Mouse (Mus musculus) neural tube, embryonic 15.5 days (tissue): Measurements from ENCODE around the gene Prpf38b. TPM values are rescaled to one million over a fixed set of nuclear protein-coding genes. Genes with fewer than 3 reads are reported as not detected.

Source experiments
- ATAC-seq: fragments of 200-750 bp; cut with Nextera tagmentation; 2 replicates; pipeline ENCODE4 v1.8.0; 2017; ENCODE audit warnings: mild to moderate bottlenecking, moderate TSS enrichment, moderate library complexity; ENCODE audit not compliant: low FRiP score
- H3K27ac ChIP-seq: fragments of 300-500 bp; sonication (generic); replicated peaks from 2 replicates; pipeline ENCODE4 v1.5.1; 2015; ENCODE audit warnings: mild to moderate bottlenecking, inconsistent platforms
- H3K27me3 ChIP-seq: fragments of 300-500 bp; sonication (generic); replicated peaks from 2 replicates; pipeline ENCODE4 v1.6.1; 2015; ENCODE audit warnings: inconsistent platforms
- H3K36me3 ChIP-seq: fragments of 300-500 bp; sonication (generic); 2 replicates; pipeline ENCODE4 v1.6.1; 2015; ENCODE audit warnings: inconsistent platforms
- H3K4me1 ChIP-seq: fragments of 300-500 bp; sonication (generic); 2 replicates; pipeline ENCODE4 v1.6.1; 2015; ENCODE audit warnings: inconsistent platforms
- H3K4me2 ChIP-seq: fragments of 300-500 bp; sonication (generic); 2 replicates; pipeline ENCODE4 v1.6.1; 2015; ENCODE audit warnings: inconsistent platforms, mild to moderate bottlenecking, moderate library complexity
- H3K4me3 ChIP-seq: fragments of 300-500 bp; sonication (generic); replicated peaks from 2 replicates; pipeline ENCODE4 v1.5.1; 2015; ENCODE audit warnings: mild to moderate bottlenecking, inconsistent platforms
- H3K9ac ChIP-seq: fragments of 300-500 bp; sonication (generic); replicated peaks from 2 replicates; pipeline ENCODE4 v1.6.1; 2015; ENCODE audit warnings: mild to moderate bottlenecking, inconsistent platforms
- H3K9me3 ChIP-seq: fragments of 300-500 bp; sonication (generic); replicated peaks from 2 replicates; pipeline ENCODE4 v1.6.1; 2016; ENCODE audit warnings: inconsistent platforms
- WGBS: fragments of 180-500 bp; shearing (Covaris S2); methylation state at CpG from one replicate; pipeline ENCODE4 v1.1.7; 2015; ENCODE audit warnings: mixed read lengths; 5-methylcytosine and 5-hydroxymethylcytosine counted together
- polyA plus RNA-seq: library from polyadenylated mRNA; unstranded; fragments of >200 nt; fragmentation: Nextera tagmentation; extraction: Ambion mirVana; gene quantifications from 2 replicates; pipeline ENCODE4 v1.2.1, GENCODE M21; 2015

Prpf38b gene
- 50.4 and 55.3 TPM in 2 replicates for polyA plus RNA-seq

DNA sequence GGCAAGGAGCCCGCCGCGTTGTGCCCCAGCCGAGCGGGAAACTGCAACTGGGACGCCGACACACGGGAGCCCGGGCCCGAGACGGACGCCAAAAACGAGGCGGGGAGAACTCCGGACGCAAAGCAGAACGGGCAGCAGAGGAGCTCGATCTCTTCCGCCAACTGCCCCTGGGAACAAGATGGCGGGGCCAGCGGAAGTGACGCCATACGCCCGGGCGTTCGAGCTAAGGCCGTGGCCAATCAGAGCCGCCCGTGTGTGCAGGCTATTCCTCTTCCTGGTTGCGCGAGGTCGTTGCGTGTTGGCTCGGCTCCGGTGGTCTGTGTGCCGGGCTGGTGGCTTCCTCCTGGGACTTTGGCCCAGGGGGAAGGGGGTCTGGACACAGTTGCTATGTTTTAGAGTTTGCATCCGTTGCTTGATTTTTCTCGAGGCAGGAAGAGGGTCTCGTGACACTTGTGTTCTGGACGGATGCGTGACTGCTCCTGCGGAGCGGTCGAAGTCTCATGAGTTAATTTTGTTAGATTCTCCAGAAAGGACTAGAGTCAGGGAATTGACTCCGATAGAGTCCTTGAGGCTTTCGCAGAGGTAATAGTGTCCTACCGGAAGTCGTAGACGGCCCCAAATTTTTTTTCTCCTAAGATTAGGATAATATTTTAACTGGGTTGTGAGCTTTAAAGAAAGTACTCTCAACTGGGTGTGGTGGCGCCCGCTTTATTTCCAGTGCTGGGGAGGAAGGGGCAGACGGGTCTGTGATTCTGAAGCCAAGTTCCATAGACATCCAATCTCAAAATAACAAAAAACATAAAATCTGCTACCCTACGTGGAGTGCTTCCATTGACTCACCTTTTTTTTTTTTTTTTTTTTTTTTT is at the start of gene Prpf38b:
Gene Prpf38b (minus strand): TSS at position 180 of the 866 bp plus-strand sequence.
- peak; percentile 100 for ATAC-seq
- H3K27me3 ChIP-seq = no peaks in the 10 kb centered on the region

DNA sequence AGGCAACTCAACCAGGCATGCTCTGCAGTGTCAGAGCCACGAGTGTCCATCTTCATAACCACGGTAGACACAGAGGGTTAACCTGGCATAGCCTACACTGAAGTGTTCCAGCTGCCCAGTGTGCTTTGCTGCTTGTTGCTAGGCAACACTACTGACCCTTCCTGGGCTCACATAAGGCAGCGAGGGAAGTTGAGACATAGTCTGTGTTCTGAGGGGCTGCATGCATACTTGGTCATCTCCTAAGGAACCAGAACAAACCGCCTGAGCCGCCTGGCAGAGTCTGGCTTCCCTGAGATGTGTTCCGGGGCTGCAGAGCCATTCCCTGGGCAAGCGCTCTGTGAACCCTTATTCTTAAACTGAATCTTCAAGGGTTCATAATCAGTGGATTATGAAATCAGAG is 49.7 kb upstream of the Prpf38b start:
- H3K9ac ChIP-seq = 0 out of 2 replicates have a peak overlapping the region, but pooled peaks have one; percentile 26
- H3K4me3 ChIP-seq = peak overlapping the region; percentile 20
- 10% methylated on average over 7 of the region's 7 CpGs for WGBS
- no peaks in the 10 kb centered on the region for H3K36me3 ChIP-seq
- peak; percentile 97 for ATAC-seq
- peak overlapping the region; percentile 45 for H3K4me2 ChIP-seq
- H3K27me3 ChIP-seq = no peaks in the 10 kb centered on the region
- H3K9me3 ChIP-seq = no peaks in the 10 kb centered on the region
- H3K4me1 ChIP-seq = peaks cover 16% of the 10 kb centered on the region
- peak overlapping the region; percentile 74 for H3K27ac ChIP-seq

More for the DNA sequence above, at the start of gene Prpf38b:
- H3K27ac ChIP-seq = peak within 1 kb of the TSS; percentile 97
- H3K9me3 ChIP-seq = no peaks in the 10 kb centered on the region
- peak within 1 kb of the TSS; percentile 94 for H3K4me3 ChIP-seq
- peak within 1 kb of the TSS; percentile 96 for H3K4me2 ChIP-seq
- peaks cover 19% of the 10 kb centered on the region for H3K4me1 ChIP-seq
- WGBS = under 1% methylated on average over 53 of the region's 53 CpGs
- H3K9ac ChIP-seq = peak within 1 kb of the TSS; percentile 89
- 0 out of 2 replicates have a peak, but pooled peaks cover 4% of the 10 kb centered on the region for H3K36me3 ChIP-seq

DNA sequence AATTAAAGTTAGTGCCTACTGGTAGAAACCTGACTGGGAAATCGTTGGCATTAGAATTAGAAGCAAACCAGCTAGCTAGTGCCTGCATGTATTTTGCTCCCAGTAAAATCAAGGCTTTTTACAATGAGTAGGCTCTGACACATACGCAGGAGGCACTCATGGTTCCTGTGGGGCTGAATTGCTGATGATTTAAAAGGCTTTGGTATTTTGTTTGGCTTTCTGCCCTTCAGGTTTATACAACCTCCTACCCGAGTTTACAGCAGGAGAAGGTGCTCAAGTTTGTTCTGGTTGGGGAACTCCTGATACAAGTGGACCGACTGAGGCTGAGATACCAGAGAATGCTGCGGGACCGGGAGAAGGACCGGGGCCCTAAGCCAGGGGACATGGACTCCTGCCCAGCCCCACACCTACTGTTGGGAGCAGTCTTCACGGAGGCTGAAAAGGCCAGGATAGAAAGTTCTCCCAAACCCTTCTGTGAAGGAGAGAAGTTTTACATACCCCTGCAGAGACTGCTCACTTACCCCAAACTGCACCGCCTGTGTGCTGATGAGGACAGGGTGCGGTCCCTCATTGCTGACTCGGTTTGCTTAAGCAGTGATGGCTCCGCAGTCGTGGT is 48.3 kb upstream of the Prpf38b start:
- peaks cover 16% of the 10 kb centered on the region for H3K4me1 ChIP-seq
- H3K4me2 ChIP-seq = no peak overlapping the region
- no peaks in the 10 kb centered on the region for H3K36me3 ChIP-seq
- WGBS = 72% methylated on average over 13 of the region's 13 CpGs
- H3K9me3 ChIP-seq = no peaks in the 10 kb centered on the region
- no peak overlapping the region for H3K27ac ChIP-seq
- no peak for ATAC-seq
- H3K4me3 ChIP-seq = no peak overlapping the region
- H3K27me3 ChIP-seq = no peaks in the 10 kb centered on the region
- no peak overlapping the region for H3K9ac ChIP-seq

DNA sequence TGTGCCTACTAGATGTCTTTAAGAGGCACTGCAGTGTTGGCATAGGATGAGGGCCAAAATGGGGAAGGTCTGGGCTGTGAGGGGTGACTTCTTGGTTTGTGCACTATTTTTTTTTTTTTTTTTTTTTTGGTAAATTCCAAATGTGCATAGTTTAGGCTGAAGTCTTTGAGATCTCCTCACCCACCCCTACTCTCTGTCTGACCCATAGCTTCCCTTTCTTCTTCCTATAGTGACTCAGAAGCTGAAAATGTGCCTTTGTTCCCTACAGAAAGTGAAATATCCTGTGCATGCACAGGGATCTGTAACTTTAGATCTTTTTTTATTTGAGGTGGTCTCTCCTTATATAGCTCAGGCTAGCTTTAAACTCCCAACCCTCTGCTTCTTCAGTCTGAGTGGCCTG is 46.4 kb upstream of the Prpf38b start:
- Histone ChIP-seq H3K4me1 (peaks cover 16% of the 10 kb centered on the region), H3K4me3 (no peak overlapping the region)
- ATAC-seq = no peak

DNA sequence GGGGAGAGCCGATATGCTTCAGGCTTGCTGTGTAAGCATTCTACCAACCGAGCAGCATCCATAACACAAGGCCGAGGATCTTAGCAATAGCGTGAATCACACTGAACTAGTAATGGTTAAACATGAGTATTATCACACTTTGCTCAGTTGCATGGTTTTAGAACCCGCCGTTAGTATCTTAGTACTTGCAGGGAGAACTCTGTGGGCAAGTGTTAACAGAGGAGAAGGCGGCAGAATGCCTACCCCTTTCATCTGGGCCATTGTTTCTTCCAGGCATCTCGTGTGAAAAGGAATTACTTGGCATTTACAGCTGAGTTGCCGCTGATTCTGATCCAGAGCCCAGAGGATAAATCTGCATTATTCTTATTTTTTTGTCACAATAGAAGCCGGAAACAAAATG is 29.5 kb upstream of the Prpf38b start:
- Histone ChIP-seq H3K9ac (no peak overlapping the region), H3K4me3 (no peak overlapping the region), H3K27ac (no peak overlapping the region), H3K4me2 (peak overlapping the region; percentile 64), H3K27me3 (no peaks in the 10 kb centered on the region), H3K4me1 (no peaks in the 10 kb centered on the region), H3K36me3 (no peaks in the 10 kb centered on the region), H3K9me3 (no peaks in the 10 kb centered on the region)
- no peak for ATAC-seq
- WGBS = 74% methylated on average over 10 of the region's 10 CpGs

More for the DNA sequence above, 46.4 kb upstream of the Prpf38b start:
- Histone ChIP-seq H3K36me3 (no peaks in the 10 kb centered on the region), H3K9me3 (no peaks in the 10 kb centered on the region), H3K4me2 (no peak overlapping the region), H3K27me3 (no peaks in the 10 kb centered on the region), H3K9ac (no peak overlapping the region), H3K27ac (no peak overlapping the region)

DNA sequence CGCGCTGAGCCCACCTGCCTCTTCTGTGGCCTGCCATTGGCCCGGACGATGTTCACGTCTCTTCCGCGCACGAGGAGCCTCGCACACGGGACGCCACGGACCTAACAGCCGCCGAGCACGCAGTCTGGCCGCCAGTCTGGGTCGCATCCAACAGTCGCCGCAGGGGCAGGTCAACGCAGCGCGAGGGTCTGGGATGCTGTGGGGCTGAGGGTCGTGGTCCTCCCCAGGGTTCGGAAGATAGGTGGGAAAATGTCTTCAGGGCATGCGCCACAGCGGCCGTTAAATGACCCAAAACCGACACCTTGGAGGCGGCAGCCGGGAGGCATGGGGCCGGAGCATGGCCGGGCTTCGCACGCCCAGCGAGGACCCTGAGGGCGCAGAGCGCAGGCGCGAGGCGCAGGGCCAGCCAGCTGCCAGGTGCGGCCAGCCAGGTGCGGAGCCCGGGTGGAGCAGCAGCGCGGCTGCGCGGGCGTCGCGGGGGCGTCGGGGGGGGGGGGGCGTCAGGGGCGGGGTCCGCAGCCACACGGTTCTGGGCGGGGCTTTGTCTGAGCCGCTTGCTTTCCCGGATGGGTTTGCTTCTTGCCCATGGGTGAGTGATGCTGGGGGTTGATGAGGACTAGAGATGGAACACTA is 28.6 kb upstream of the Prpf38b start, which contains the start of gene Gm9857:
Gene Gm9857 (minus strand): TSS at position 445 of the 633 bp plus-strand sequence.
- WGBS = 55% methylated on average over 51 of the region's 59 CpGs
- no peak within 1 kb of the TSS for H3K27ac ChIP-seq
- no peaks in the 10 kb centered on the region for H3K27me3 ChIP-seq
- H3K9ac ChIP-seq = peak within 1 kb of the TSS; percentile 11; the same call in 1 of the 2 replicates
- H3K36me3 ChIP-seq = no peaks in the 10 kb centered on the region
- peak within 1 kb of the TSS; percentile 39 for H3K4me3 ChIP-seq
- H3K4me2 ChIP-seq = peak within 1 kb of the TSS; percentile 64
- ATAC-seq = peak; percentile 95
- no peaks in the 10 kb centered on the region for H3K9me3 ChIP-seq
- H3K4me1 ChIP-seq = no peaks in the 10 kb centered on the region

DNA sequence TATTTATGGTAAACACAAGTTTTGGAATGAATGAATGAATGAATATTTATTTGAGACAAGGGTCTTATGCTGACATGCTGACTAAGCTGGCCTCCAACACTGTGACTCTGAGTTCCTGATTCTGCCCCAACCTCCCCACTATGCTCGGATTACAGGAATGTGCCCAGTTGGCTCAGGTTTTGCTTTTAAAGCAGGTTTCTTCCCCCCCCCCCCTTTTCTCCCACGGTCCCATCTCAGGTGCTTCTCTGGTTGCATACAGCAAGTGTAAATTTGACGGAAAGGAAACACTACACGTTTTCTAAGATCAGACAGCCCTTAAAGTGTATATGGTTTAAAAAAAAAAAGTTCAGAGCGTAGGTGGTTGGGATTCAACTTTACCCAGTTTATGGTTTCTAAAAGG is 28.0 kb upstream of the Prpf38b start, which contains the start of gene Henmt1:
Gene Henmt1 (plus strand): TSS at position 301 of the 400 bp plus-strand sequence.
- Histone ChIP-seq H3K27ac (no peak within 1 kb of the TSS), H3K27me3 (no peaks in the 10 kb centered on the region), H3K4me1 (no peaks in the 10 kb centered on the region), H3K36me3 (no peaks in the 10 kb centered on the region), H3K4me2 (peak within 1 kb of the TSS; percentile 64), H3K9me3 (no peaks in the 10 kb centered on the region), H3K4me3 (peak within 1 kb of the TSS; percentile 39), H3K9ac (peak within 1 kb of the TSS; percentile 11; the same call in 1 of the 2 replicates)
- no peak for ATAC-seq
- 86% methylated on average over 5 of the region's 5 CpGs for whole genome bisulfite sequencing

DNA sequence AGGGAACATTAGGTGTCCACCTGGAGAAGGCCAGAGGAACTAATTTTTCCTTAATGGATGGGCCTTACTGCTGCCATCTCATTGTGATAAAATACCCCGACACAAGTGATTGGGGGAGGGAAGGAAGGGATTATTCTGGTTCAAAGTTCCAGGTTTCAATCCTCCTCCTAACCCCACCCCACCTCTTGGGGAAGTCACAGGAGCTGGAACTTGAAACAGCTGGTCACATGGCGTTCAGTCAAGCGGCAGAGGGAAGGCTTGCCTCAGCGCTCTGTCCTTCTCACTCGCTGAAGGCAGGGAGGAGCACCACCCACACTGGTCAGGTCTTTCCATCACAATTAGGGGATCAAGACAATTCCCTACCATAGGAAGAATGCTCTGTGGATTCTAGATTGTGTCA is 27.2 kb upstream of the Prpf38b start:
- Histone ChIP-seq H3K27me3 (no peaks in the 10 kb centered on the region), H3K36me3 (no peaks in the 10 kb centered on the region), H3K4me1 (no peaks in the 10 kb centered on the region), H3K4me2 (no peak overlapping the region), H3K4me3 (no peak overlapping the region), H3K9me3 (no peaks in the 10 kb centered on the region), H3K27ac (no peak overlapping the region), H3K9ac (no peak overlapping the region)
- no peak for ATAC-seq
- over 99% methylated on average over 5 of the region's 5 CpGs for WGBS

DNA sequence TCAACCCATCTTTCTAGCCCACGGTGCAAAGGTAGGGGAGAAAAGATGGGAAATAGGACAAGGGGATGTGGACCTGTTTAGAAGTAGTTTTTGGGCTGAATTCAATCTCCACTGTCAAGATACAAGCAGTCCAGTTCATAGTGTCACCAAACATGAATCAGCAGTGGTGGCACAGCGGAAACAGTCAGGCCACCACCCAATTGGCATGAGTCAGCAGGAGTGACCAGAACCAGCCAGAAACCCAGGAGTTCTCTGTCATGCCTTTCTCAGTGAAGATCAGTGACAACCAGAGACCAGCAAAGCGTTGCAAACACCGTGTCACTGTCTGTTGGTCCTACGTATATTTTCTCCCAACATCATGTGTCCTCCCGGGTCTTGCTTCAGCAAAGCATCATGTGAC is 22.0 kb upstream of the Prpf38b start:
- Histone ChIP-seq H3K4me3 (no peak overlapping the region), H3K4me1 (no peaks in the 10 kb centered on the region), H3K27ac (no peak overlapping the region), H3K36me3 (no peaks in the 10 kb centered on the region), H3K27me3 (no peaks in the 10 kb centered on the region), H3K4me2 (no peak overlapping the region), H3K9ac (no peak overlapping the region), H3K9me3 (no peaks in the 10 kb centered on the region)
- WGBS = 96% methylated on average over 6 of the region's 6 CpGs
- ATAC-seq = no peak

DNA sequence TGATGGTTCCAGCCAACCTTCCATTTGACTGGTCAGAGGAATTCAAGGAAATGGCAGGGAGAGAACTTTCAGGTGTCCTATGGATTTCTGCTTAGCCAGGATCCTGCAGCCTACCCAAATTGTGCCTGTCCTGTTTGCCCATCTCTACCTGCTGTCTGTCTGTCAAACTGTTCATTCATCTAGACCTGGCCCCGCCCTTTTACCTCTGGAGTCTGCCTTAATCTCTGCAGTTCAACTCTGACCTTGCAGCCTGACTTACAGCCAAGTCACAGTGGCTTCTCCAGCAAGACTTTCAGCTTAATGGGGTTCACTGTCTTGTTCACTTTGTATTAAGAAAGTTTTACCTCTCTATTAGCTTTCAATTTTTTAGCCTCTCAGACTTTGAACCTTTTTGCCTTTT is 14.8 kb upstream of the Prpf38b start:
- Histone ChIP-seq H3K9me3 (no peaks in the 10 kb centered on the region), H3K27ac (no peak overlapping the region), H3K9ac (no peak overlapping the region), H3K27me3 (no peaks in the 10 kb centered on the region), H3K4me1 (no peaks in the 10 kb centered on the region), H3K36me3 (no peaks in the 10 kb centered on the region), H3K4me2 (no peak overlapping the region), H3K4me3 (no peak overlapping the region)
- no peak for ATAC-seq
- WGBS = 87% methylated on average over 1 of the region's 1 CpGs

DNA sequence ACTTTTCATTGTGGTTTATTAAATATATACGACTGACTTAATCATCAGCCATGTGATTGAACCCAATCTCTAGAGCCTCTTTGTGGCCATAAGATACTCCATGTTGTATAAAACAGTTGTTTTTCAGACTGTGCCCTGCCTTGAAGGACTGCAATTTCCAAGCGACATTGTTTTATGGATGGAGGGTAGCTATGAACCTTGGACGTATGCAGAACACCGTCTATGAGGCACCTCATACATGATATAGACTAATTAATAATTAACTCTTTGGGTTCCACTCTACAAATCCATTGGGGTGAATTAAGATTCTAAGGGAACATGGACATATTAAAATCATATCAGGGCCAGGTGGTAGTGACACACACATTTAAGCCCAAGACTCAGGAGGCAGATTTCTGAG is 14.2 kb upstream of the Prpf38b start:
- Histone ChIP-seq H3K36me3 (no peaks in the 10 kb centered on the region), H3K27ac (no peak overlapping the region), H3K4me2 (no peak overlapping the region), H3K4me3 (no peak overlapping the region), H3K4me1 (no peaks in the 10 kb centered on the region), H3K9me3 (no peaks in the 10 kb centered on the region), H3K9ac (no peak overlapping the region), H3K27me3 (no peaks in the 10 kb centered on the region)
- WGBS = 87% methylated on average over 4 of the region's 4 CpGs
- ATAC-seq = no peak
